Mouse (Mus musculus) forebrain, embryonic 11.5 days (tissue): ENCODE data around the gene Cdh7. TPM values are rescaled to one million over a fixed set of nuclear protein-coding genes. Genes with fewer than 3 reads are reported as not detected.

ENCODE experiments used
- ATAC-seq: fragments of 200-750 bp; cut with Nextera tagmentation; replicated peaks from 2 replicates; pipeline ENCODE4 v1.8.0; 2017; ENCODE audit warnings: moderate TSS enrichment; ENCODE audit not compliant: low FRiP score
- DNase-seq: peaks from one replicate; pipeline ENCODE4 v3.0.0-alpha.2; 2017; ENCODE audit warnings: low spot score
- H3K27ac ChIP-seq: fragments of 300-500 bp; sonication (generic); 2 replicates; pipeline ENCODE4 v1.5.1; 2014; ENCODE audit warnings: low read depth, low read length
- H3K27me3 ChIP-seq: fragments of 300-500 bp; sonication (generic); 2 replicates; pipeline ENCODE4 v1.6.1; 2014; ENCODE audit warnings: mild to moderate bottlenecking, low read length, mixed read lengths; ENCODE audit not compliant: control insufficient read depth, insufficient read depth
- H3K36me3 ChIP-seq: fragments of 300-500 bp; sonication (generic); 2 replicates; pipeline ENCODE4 v1.6.1; 2014; ENCODE audit warnings: mild to moderate bottlenecking, low read length, moderate library complexity, mixed read lengths; ENCODE audit not compliant: control insufficient read depth, insufficient read depth
- H3K4me1 ChIP-seq: fragments of 300-500 bp; sonication (generic); replicated peaks from 2 replicates; pipeline ENCODE4 v1.6.1; 2014; ENCODE audit warnings: low read length, mixed read lengths; ENCODE audit not compliant: control insufficient read depth, insufficient read depth
- H3K4me2 ChIP-seq: fragments of 300-500 bp; sonication (generic); 2 replicates; pipeline ENCODE4 v1.6.1; 2014; ENCODE audit warnings: low read depth, mild to moderate bottlenecking, low read length, moderate library complexity, mixed read lengths; ENCODE audit not compliant: severe bottlenecking
- H3K4me3 ChIP-seq: fragments of 300-500 bp; sonication (generic); 2 replicates; pipeline ENCODE4 v1.5.1; 2014; ENCODE audit warnings: low read depth, low read length
- H3K9ac ChIP-seq: fragments of 300-500 bp; sonication (generic); 2 replicates; pipeline ENCODE4 v1.6.1; 2014; ENCODE audit warnings: low read length
- H3K9me3 ChIP-seq: fragments of 300-500 bp; sonication (generic); 2 replicates; pipeline ENCODE4 v1.6.1; 2016; ENCODE audit warnings: low read length, mixed read lengths; ENCODE audit not compliant: control insufficient read depth
- WGBS: fragments of 180-500 bp; shearing (Covaris S2); extraction: QIAGEN DNeasy Blood & Tissue Kit; methylation state at CpG from one replicate; pipeline ENCODE4 v1.1.7; 2014; 5-methylcytosine and 5-hydroxymethylcytosine counted together
- polyA plus RNA-seq: library from polyadenylated mRNA; unstranded; fragments of >200 nt; fragmentation: Nextera tagmentation; extraction: Ambion mirVana; gene quantifications from 2 replicates; pipeline ENCODE4 v1.2.1, GENCODE M21; 2014

The Cdh7 gene
- polyA plus RNA-seq: 9.6 and 9.8 TPM in 2 replicates

DNA sequence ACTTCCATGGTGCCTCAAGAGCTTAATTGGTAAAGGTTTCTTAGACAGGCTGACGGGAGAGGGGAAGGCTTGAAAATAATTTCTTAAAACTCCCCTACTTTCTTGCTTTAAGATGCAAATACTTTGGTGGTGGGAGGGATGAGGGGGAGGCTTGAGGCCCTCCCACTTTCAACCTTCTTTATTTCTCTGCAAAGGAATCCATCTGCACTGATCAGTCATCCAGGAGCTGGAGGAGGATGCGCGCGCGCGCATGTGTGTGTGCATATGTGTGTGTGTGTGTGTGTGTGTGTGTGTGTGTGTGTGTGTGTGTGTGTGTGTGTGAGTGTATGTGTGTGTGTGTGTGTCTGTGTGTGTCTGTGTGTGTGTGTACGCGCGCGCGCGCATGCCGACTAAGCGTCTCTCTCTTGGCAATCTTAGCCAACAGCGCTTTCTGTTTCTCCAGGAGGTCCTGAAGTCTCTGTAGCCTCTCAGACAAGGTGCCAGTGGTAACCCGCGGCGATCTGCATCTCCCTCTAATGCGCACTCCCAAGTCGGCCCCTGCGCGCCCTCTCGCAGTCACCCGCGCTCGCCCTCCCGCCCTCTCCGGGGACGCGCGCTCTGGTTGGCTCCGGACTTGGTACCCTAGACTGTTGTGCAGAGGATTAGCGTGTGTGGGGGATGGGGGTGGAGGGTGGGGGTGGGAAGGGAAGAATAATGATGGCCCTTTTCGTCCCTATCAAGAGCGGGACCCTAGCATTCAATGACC is at the start of gene Cdh7:
Cdh7 (plus strand) TSS at position 368 of the 745 bp plus-strand sequence.
- H3K27ac ChIP-seq: peak within 1 kb of the TSS; percentile 62
- DNase-seq (peak; percentile 84), ATAC-seq (peak; percentile 91)
- no peaks in the 10 kb centered on the region for H3K27me3 ChIP-seq
- no peaks in the 10 kb centered on the region for H3K36me3 ChIP-seq
- H3K4me1 ChIP-seq: peaks cover 2% of the 10 kb centered on the region; the same call in 1 of the 2 replicates
- H3K4me3 ChIP-seq: peak within 1 kb of the TSS; percentile 55
- peak within 1 kb of the TSS; percentile 55 for H3K9ac ChIP-seq
- H3K4me2 ChIP-seq: peak within 1 kb of the TSS; percentile 89
- no peaks in the 10 kb centered on the region for H3K9me3 ChIP-seq
- WGBS: 1% methylated on average over 28 of the region's 35 CpGs

- H3K9ac ChIP-seq: no peak overlapping the region
- no peak for ATAC-seq
- WGBS: 86% methylated on average over 3 of the region's 3 CpGs
- H3K4me3 ChIP-seq: no peak overlapping the region
- no peak overlapping the region for H3K27ac ChIP-seq
- no peaks in the 10 kb centered on the region for H3K4me1 ChIP-seq
- no peaks in the 10 kb centered on the region for H3K9me3 ChIP-seq
- no peaks in the 10 kb centered on the region for H3K36me3 ChIP-seq
- no peak for DNase-seq
- H3K27me3 ChIP-seq: no peaks in the 10 kb centered on the region
- H3K4me2 ChIP-seq: no peak overlapping the region
These were observed 49.6 kb upstream of the Cdh7 start for GRCm38 (mm10) chr1:109932674-109933073.

GRCm38 (mm10) chr1:109948571-109948970 is 33.7 kb upstream of the Cdh7 start:
- Histone ChIP-seq H3K36me3 (no peaks in the 10 kb centered on the region), H3K4me3 (no peak overlapping the region), H3K27me3 (no peaks in the 10 kb centered on the region), H3K9ac (no peak overlapping the region), H3K27ac (no peak overlapping the region), H3K9me3 (no peaks in the 10 kb centered on the region), H3K4me2 (no peak overlapping the region), H3K4me1 (no peaks in the 10 kb centered on the region)
- ATAC-seq (no peak), DNase-seq (no peak)
- 78% methylated on average over 2 of the region's 2 CpGs for WGBS

GRCm38 (mm10) chr1:109971721-109972425 is 10.4 kb upstream of the Cdh7 start:
- Histone ChIP-seq H3K4me2 (no peak overlapping the region), H3K9me3 (no peaks in the 10 kb centered on the region), H3K4me3 (no peak overlapping the region), H3K36me3 (no peaks in the 10 kb centered on the region), H3K9ac (no peak overlapping the region), H3K4me1 (no peaks in the 10 kb centered on the region; the same call in 1 of the 2 replicates), H3K27ac (peak overlapping the region; percentile 53; the same call in 1 of the 2 replicates), H3K27me3 (no peaks in the 10 kb centered on the region)
- DNase-seq (no peak), ATAC-seq (peak; percentile 92)
- WGBS: 27% methylated on average over 5 of the region's 5 CpGs

DNA sequence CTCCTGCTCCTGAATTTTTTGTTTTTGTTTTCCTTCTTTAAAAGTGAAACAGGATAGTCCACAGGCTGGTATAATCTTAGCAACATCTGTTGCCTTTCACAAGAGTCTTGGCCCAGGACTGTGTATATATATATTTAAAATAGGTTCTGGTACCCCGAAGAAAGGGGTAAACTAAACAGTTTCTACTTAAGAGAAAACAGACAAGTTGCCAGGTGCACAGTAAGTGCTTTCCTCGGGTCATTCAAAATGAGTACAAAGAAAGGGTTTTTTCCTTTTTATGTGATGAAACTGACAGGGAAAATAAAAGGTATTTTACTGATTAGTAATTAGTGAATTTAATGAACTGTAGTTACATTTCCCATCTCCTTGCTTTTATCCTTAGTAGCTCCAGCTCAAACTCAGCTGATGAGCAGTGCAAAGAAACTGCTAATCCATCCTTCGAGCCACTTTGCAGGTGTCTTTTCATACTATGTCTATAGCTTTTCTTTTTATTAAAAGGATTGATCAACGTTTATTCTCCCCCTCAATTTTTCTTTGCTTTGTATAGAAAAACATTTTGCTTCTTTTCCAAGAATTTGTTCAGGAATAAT is 9.7 kb upstream of the Cdh7 start:
- WGBS: 18% methylated on average over 4 of the region's 4 CpGs
- no peaks in the 10 kb centered on the region for H3K36me3 ChIP-seq
- H3K4me2 ChIP-seq: no peak overlapping the region
- peak overlapping the region; percentile 53; the same call in 1 of the 2 replicates for H3K27ac ChIP-seq
- H3K9me3 ChIP-seq: no peaks in the 10 kb centered on the region
- H3K4me3 ChIP-seq: no peak overlapping the region
- H3K9ac ChIP-seq: no peak overlapping the region
- no peaks in the 10 kb centered on the region for H3K27me3 ChIP-seq
- no peaks in the 10 kb centered on the region; the same call in 1 of the 2 replicates for H3K4me1 ChIP-seq
- ATAC-seq (peak; percentile 56), DNase-seq (no peak)

DNA sequence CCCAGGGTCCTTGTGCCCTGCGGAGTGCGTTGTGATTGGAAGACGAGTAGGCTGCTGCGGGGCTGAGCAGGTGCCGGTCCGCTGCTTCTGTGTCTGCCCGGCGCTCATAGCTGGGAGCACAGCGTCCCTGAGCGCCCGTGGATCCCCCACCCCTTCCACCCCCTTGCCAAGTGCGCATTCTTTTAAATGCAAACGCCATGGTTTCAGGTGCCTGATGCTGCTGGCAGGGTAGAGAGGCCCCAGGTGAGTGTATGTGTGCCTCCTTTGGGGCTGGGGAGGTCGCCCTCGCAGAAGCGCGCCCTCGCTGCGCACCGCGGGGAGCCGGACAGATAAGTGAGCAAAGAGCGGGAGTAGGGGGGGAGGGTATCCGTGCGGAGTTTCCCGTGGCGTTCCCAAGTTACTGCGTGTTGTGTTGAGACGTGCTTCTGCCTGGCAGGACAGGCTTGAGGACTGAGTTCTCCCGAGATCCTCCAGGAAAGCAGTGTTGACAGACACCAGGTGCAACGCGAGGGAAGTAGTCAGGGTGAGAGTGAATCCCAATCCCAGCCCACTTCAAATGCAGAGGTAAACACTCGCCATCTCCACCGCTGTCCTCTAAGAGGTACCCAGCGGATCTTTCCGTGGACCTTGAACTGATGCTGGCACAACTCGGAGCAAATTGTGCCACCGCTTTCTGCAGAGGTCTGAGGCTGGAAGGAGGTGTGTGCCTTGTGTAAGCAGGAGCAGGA is 742 bp downstream of the Cdh7 start:
- H3K27me3 ChIP-seq: no peaks in the 10 kb centered on the region
- H3K27ac ChIP-seq: peak overlapping the region; percentile 62
- H3K4me1 ChIP-seq: peaks cover 2% of the 10 kb centered on the region; the same call in 1 of the 2 replicates
- DNase-seq (peak; percentile 62), ATAC-seq (peak; percentile 81)
- under 1% methylated on average over 38 of the region's 38 CpGs for WGBS
- H3K4me2 ChIP-seq: peak overlapping the region; percentile 89
- peak overlapping the region; percentile 55 for H3K4me3 ChIP-seq
- H3K9me3 ChIP-seq: no peaks in the 10 kb centered on the region
- no peaks in the 10 kb centered on the region for H3K36me3 ChIP-seq
- H3K9ac ChIP-seq: peak overlapping the region; percentile 55

DNA sequence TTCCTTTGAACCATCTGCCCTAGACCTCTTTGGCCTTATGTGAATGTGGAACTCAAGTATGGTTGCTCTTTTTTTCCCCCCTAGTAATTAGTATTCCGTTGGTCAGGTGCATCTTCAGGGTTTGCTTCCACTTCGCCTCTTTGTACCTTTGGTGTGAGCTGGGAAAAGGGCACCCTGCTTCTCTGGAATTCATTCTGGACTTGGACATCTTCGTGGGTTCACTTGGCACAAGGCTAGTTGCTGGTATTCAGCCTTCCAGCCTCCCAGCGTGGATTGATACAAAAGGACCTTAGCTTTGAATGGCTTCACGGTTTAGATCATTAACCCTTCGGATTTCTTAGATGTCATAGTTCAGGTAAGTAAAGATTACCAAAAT is 1.3 kb downstream of the Cdh7 start:
- WGBS: 13% methylated on average over 6 of the region's 6 CpGs
- H3K4me3 ChIP-seq: peak overlapping the region; percentile 55
- H3K27ac ChIP-seq: peak overlapping the region; percentile 6; the same call in 1 of the 2 replicates
- DNase-seq (no peak), ATAC-seq (no peak)
- no peaks in the 10 kb centered on the region for H3K27me3 ChIP-seq
- H3K4me1 ChIP-seq: peaks cover 2% of the 10 kb centered on the region; the same call in 1 of the 2 replicates
- H3K9ac ChIP-seq: peak overlapping the region; percentile 55; the same call in 1 of the 2 replicates
- H3K4me2 ChIP-seq: peak overlapping the region; percentile 89
- no peaks in the 10 kb centered on the region for H3K9me3 ChIP-seq
- no peaks in the 10 kb centered on the region for H3K36me3 ChIP-seq

- Histone ChIP-seq H3K27me3 (no peaks in the 10 kb centered on the region), H3K36me3 (no peaks in the 10 kb centered on the region), H3K27ac (no peak overlapping the region), H3K9me3 (no peaks in the 10 kb centered on the region), H3K4me3 (peak overlapping the region; percentile 18; the same call in 1 of the 2 replicates), H3K9ac (no peak overlapping the region), H3K4me1 (peaks cover 2% of the 10 kb centered on the region; the same call in 1 of the 2 replicates), H3K4me2 (peak overlapping the region; percentile 8; the same call in 1 of the 2 replicates)
- no peak for ATAC-seq
- DNase-seq: no peak
- 27% methylated on average over 3 of the region's 3 CpGs for WGBS
These were observed 2.5 kb downstream of the Cdh7 start for GRCm38 (mm10) chr1:109984776-109985175.
